27 mouse cellular contexts compared by ENCODE assay signal in genomic region chr3:89877129-89877528, GRCm38 (mm10). TPM values are rescaled to one million over a fixed set of nuclear protein-coding genes. Genes with fewer than 3 reads are reported as not detected.
DNase-seq lines count a peak whose midpoint lies in the region; ATAC-seq lines count a peak whose summit lies in the region.
"Had no signal": no experiment of that assay in that cellular context is flagged by ENCODE, and none has a peak within 500 bp of the region (broad histone marks: within the 10 kb centered on the region; RNA-seq: fewer than 3 reads in every experiment).

No protein-coding gene starts in this region.

- 0 out of 2 replicates have a peak overlapping the region, but pooled peaks have one; percentile 16 for H3K27ac ChIP-seq in heart, embryonic 10.5 days
- peak overlapping the region; percentile 3; the same call in 1 of the 2 replicates for H3K27ac ChIP-seq in limb, embryonic 10.5 days
- H3K27ac ChIP-seq in forebrain, embryonic 14.5 days (ENCODE audit: low read depth, low read length) = no peak overlapping the region
- H3K27ac ChIP-seq: embryonic facial prominence, embryonic 13.5 days; forebrain, embryonic 10.5 days; heart, embryonic 15.5 days; intestine, embryonic 15.5 days; limb, embryonic 15.5 days; midbrain, embryonic 10.5 days; midbrain, embryonic 15.5 days; neural tube, embryonic 15.5 days; stomach, postnatal 0 days had no signal

- no peak for ATAC-seq in forebrain, embryonic 14.5 days
- ATAC-seq: forebrain, embryonic 16.5 days; hindbrain, embryonic 16.5 days; intestine, embryonic 15.5 days; liver, postnatal 0 days; midbrain, embryonic 15.5 days had no signal

- H3K4me2 ChIP-seq in forebrain, embryonic 14.5 days (ENCODE audit: low read length) = no peak overlapping the region
- H3K4me2 ChIP-seq: embryonic facial prominence, embryonic 13.5 days; heart, embryonic 15.5 days; intestine, embryonic 15.5 days; limb, embryonic 15.5 days; midbrain, embryonic 15.5 days; neural tube, embryonic 15.5 days had no signal

- H3K4me1 ChIP-seq in heart, embryonic 10.5 days = peaks cover 3% of the 10 kb centered on the region; the same call in 1 of the 2 replicates
- no peaks in the 10 kb centered on the region for H3K4me1 ChIP-seq in limb, embryonic 10.5 days
- H3K4me1 ChIP-seq in forebrain, embryonic 14.5 days (ENCODE audit: control insufficient read depth, insufficient read depth, low read length) = no peaks in the 10 kb centered on the region
- H3K4me1 ChIP-seq: midbrain, embryonic 15.5 days; neural tube, embryonic 15.5 days had no signal

- H3K9ac ChIP-seq in forebrain, embryonic 14.5 days (ENCODE audit: low read length) = no peak overlapping the region
- H3K9ac ChIP-seq: embryonic facial prominence, embryonic 13.5 days; heart, embryonic 15.5 days; intestine, embryonic 15.5 days; limb, embryonic 15.5 days; liver, postnatal 0 days; midbrain, embryonic 15.5 days; neural tube, embryonic 15.5 days had no signal

- peaks cover 24% of the 10 kb centered on the region; the same call in 1 of the 2 replicates for H3K27me3 ChIP-seq in heart, embryonic 10.5 days (ENCODE audit: insufficient read depth, poor library complexity, severe bottlenecking)
- no peaks in the 10 kb centered on the region for H3K27me3 ChIP-seq in limb, embryonic 10.5 days (ENCODE audit: low read depth, poor library complexity, severe bottlenecking)
- H3K27me3 ChIP-seq in forebrain, embryonic 14.5 days (replicated peaks; ENCODE audit: control insufficient read depth, insufficient read depth, low read length) = no peaks in the 10 kb centered on the region
- H3K27me3 ChIP-seq: embryonic facial prominence, embryonic 13.5 days; heart, embryonic 15.5 days; intestine, embryonic 15.5 days; limb, embryonic 15.5 days; neural tube, embryonic 15.5 days had no signal

- 77% methylated on average over 8 of the region's 8 CpGs for WGBS in heart, embryonic 10.5 days
- 83% methylated on average over 8 of the region's 8 CpGs for WGBS in limb, embryonic 10.5 days
- 76% methylated on average over 8 of the region's 8 CpGs for WGBS in forebrain, embryonic 14.5 days

- H3K9me3 ChIP-seq in heart, embryonic 10.5 days = no peaks in the 10 kb centered on the region
- no peaks in the 10 kb centered on the region for H3K9me3 ChIP-seq in limb, embryonic 10.5 days (replicated peaks)
- no peaks in the 10 kb centered on the region for H3K9me3 ChIP-seq in forebrain, embryonic 14.5 days (replicated peaks; ENCODE audit: control insufficient read depth, low read length)
- H3K9me3 ChIP-seq: embryonic facial prominence, embryonic 13.5 days; heart, embryonic 15.5 days; intestine, embryonic 15.5 days; limb, embryonic 15.5 days; midbrain, embryonic 15.5 days; neural tube, embryonic 15.5 days had no signal

- no peaks in the 10 kb centered on the region for H3K36me3 ChIP-seq in heart, embryonic 10.5 days
- no peaks in the 10 kb centered on the region for H3K36me3 ChIP-seq in limb, embryonic 10.5 days
- H3K36me3 ChIP-seq in forebrain, embryonic 14.5 days (ENCODE audit: control insufficient read depth, insufficient read depth, low read length) = no peaks in the 10 kb centered on the region
- H3K36me3 ChIP-seq: embryonic facial prominence, embryonic 13.5 days; forebrain, embryonic 10.5 days; heart, embryonic 15.5 days; intestine, embryonic 15.5 days; limb, embryonic 15.5 days; midbrain, embryonic 10.5 days; midbrain, embryonic 15.5 days; neural tube, embryonic 15.5 days had no signal

- no peak for DNase-seq in heart, embryonic 10.5 days (ENCODE audit: low spot score)
- DNase-seq in heart, adult 9 months (ENCODE audit: low spot score in 2 of 2) = no peak
- DNase-seq in lung, postnatal 10 days = peak; percentile 58
- no peak for DNase-seq in lung, postnatal 36 days
- DNase-seq in cerebellum, adult 9-11 months = peak; percentile 27
- DNase-seq in limb, embryonic 10.5 days (ENCODE audit: low spot score) = no peak
- DNase-seq in forebrain, embryonic 14.5 days (ENCODE audit: low spot score) = no peak
- DNase-seq: adrenal gland, postnatal 25 days; kidney, adult 9 months; kidney, postnatal 10 days; layer of hippocampus, adult 9-11 months; liver, postnatal 0 days; retina, postnatal 1 day; right cerebral cortex, postnatal 25 days; thymus, adult 2 months; thymus, postnatal 36 days had no signal

- no peak overlapping the region for H3K4me3 ChIP-seq in heart, embryonic 10.5 days
- no peak overlapping the region for H3K4me3 ChIP-seq in limb, embryonic 10.5 days
- H3K4me3 ChIP-seq in forebrain, embryonic 14.5 days (ENCODE audit: low read depth, low read length) = no peak overlapping the region
- H3K4me3 ChIP-seq: embryonic facial prominence, embryonic 13.5 days; forebrain, embryonic 10.5 days; heart, embryonic 15.5 days; intestine, embryonic 15.5 days; limb, embryonic 15.5 days; midbrain, embryonic 10.5 days; midbrain, embryonic 15.5 days; neural tube, embryonic 15.5 days had no signal

RNA-seq across cellular contexts. Expression of gene Il6ra, which starts 35.9 kb away (rescaled TPM):
- polyA plus RNA-seq in heart, embryonic 10.5 days (2016; fragmentation: Nextera tagmentation; extraction: Ambion mirVana) = 0.28 and 0.48 TPM in 2 replicates
- 0.25 and 0.38 TPM in 2 replicates for polyA plus RNA-seq in limb, embryonic 10.5 days (2016; fragmentation: Nextera tagmentation; extraction: Ambion mirVana)
- polyA plus RNA-seq in forebrain, embryonic 14.5 days (2014; fragmentation: Nextera tagmentation; extraction: Ambion mirVana) = 0.37 and 0.47 TPM in 2 replicates

RNA-seq across cellular contexts. Expression of gene She, which starts 46.0 kb away (rescaled TPM):
- 5.4 and 5.9 TPM in 2 replicates for polyA plus RNA-seq in heart, embryonic 10.5 days (2016; fragmentation: Nextera tagmentation; extraction: Ambion mirVana)
- 2.8 and 3.1 TPM in 2 replicates for polyA plus RNA-seq in limb, embryonic 10.5 days (2016; fragmentation: Nextera tagmentation; extraction: Ambion mirVana)
- polyA plus RNA-seq in forebrain, embryonic 14.5 days (2014; fragmentation: Nextera tagmentation; extraction: Ambion mirVana) = 0.93 and 0.95 TPM in 2 replicates

Comparison
In these comparisons a context has a peak if more than half of its experiments do, and no peak if none do; other contexts are left out.
1. DNase-seq: peak in lung, postnatal 10 days (single experiment) and cerebellum, adult 9-11 months (single experiment); none in heart, embryonic 10.5 days (single experiment), heart, adult 9 months (0 of 2), lung, postnatal 36 days (single experiment), limb, embryonic 10.5 days (single experiment) and forebrain, embryonic 14.5 days (single experiment).